Mouse (Mus musculus): ENCODE measurements around the gene Rxra.

- TF ChIP-seq CTCF (IDR thresholded peaks at IDR 0.05; ENCODE audit: low read depth, low read length): peak; percentile 69
- TF ChIP-seq POLR2A (IDR thresholded peaks at IDR 0.05; ENCODE audit: extremely low read depth, insufficient read depth, low read length): no peak
These were observed 94.0 kb downstream of the Rxra start for GRCm38 (mm10) chr2:27770205-27770604.

Data from liver, adult 2 months (tissue).